Mouse (Mus musculus) liver, adult 2 months (tissue): ENCODE data around the gene Sugt1.

Experiments
- CTCF ChIP-seq: fragments of 200-500 bp; IDR thresholded peaks from 2 replicates; pipeline ENCODE4 v1.5.1; 2011; ENCODE audit warnings: low read depth, low read length, control low read depth
- POLR2A ChIP-seq: fragments of 200-500 bp; IDR thresholded peaks from 2 replicates; pipeline ENCODE4 v1.6.1; 2011; ENCODE audit warnings: low read length, control low read depth; ENCODE audit not compliant: insufficient read depth; ENCODE audit errors: extremely low read depth

DNA sequence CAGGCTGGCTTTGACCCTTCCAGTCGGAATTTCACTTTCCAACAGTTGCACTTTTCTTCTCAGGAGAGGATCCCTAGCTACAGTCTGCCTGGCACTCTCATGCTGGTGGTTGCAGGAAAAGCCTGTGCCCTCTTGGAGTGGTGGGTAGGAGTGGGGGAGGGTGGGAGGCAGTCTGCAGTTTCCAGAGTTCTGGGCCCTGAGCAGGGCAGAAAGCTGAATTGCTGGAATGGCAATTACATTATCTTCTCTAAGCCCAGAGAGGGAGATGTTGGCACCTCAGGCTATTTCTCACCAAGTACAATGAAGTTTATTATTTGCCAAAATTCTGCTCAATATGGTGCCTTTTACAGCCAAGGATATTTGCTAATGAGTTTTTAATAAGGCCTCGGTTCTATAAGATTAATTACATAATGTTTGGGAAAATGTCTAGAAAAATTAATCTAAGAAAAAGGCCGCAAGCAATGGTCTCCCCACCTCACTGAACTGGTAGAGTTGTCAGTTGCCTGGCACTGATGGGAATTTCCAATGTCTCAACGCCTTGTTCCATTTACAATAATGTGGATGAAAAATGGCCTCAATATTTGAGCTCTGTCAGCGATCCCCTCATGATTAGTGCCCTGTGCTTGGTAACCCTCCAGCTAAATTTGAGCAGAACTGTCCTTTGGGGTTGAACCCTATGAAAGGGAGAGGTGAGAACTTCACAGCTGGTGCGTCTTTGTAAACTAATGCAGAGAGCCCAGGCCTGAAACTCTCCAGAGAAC, 71.4 kb downstream of the Sugt1 start:
- TF ChIP-seq CTCF (no peak), POLR2A (no peak)
